Mouse (Mus musculus) spleen, embryonic (tissue): ENCODE results near the gene Gm17577.
"Not testable (repeated sequence)": the region's sequence is repeated elsewhere in the genome, so short reads cannot be mapped to it uniquely, and the experiment has no call there.

Experiments
- CTCF ChIA-PET: fragments of 350-600 bp; sonication (Branson Sonifier 250); formaldehyde crosslinking; loops from one replicate; lab custom pipeline; 2022; lab: Charles Lee

Gm17577 gene

GRCm38 (mm10) chrX:123246807-123247206, at the start of gene Gm17577:
Gm17577 (minus strand) TSS chrX:123246907.
- CTCF ChIA-PET = not testable (repeated sequence)

- CTCF ChIA-PET = not testable (repeated sequence)
Measured at GRCm38 (mm10) chrX:123222381-123222780, 24.3 kb downstream of the Gm17577 start, which contains the start of gene Srsx. Srsx (minus strand) TSS chrX:123222481.
